Mouse (Mus musculus) hindbrain, embryonic 13.5 days (tissue): Measurements from ENCODE around the gene Gm20431. TPM values are rescaled to one million over a fixed set of nuclear protein-coding genes. Genes with fewer than 3 reads are reported as not detected.
"Not testable (repeated sequence)": the region's sequence is repeated elsewhere in the genome, so short reads cannot be mapped to it uniquely, and the experiment has no call there.

ENCODE experiments used
- ATAC-seq: fragments of 200-750 bp; cut with Nextera tagmentation; 2 replicates; pipeline ENCODE4 v1.8.0; 2017; ENCODE audit warnings: moderate TSS enrichment; ENCODE audit not compliant: low FRiP score
- H3K27ac ChIP-seq: fragments of 300-500 bp; sonication (generic); 2 replicates; pipeline ENCODE4 v1.5.1; 2015; ENCODE audit warnings: inconsistent platforms, mild to moderate bottlenecking, moderate library complexity
- H3K27me3 ChIP-seq: fragments of 300-500 bp; sonication (generic); 2 replicates; pipeline ENCODE4 v1.6.1; 2015; ENCODE audit warnings: mild to moderate bottlenecking, inconsistent platforms
- H3K36me3 ChIP-seq: fragments of 300-500 bp; sonication (generic); 2 replicates; pipeline ENCODE4 v1.6.1; 2015; ENCODE audit warnings: mild to moderate bottlenecking, inconsistent platforms
- H3K4me1 ChIP-seq: fragments of 300-500 bp; sonication (generic); replicated peaks from 2 replicates; pipeline ENCODE4 v1.6.1; 2015; ENCODE audit warnings: inconsistent platforms
- H3K4me2 ChIP-seq: fragments of 300-500 bp; sonication (generic); 2 replicates; pipeline ENCODE4 v1.6.1; 2015; ENCODE audit warnings: inconsistent platforms, mild to moderate bottlenecking, moderate library complexity
- H3K4me3 ChIP-seq: fragments of 300-500 bp; sonication (generic); 2 replicates; pipeline ENCODE4 v1.5.1; 2015; ENCODE audit warnings: mild to moderate bottlenecking, inconsistent platforms
- H3K9ac ChIP-seq: fragments of 300-500 bp; sonication (generic); 2 replicates; pipeline ENCODE4 v1.6.1; 2015; ENCODE audit warnings: mild to moderate bottlenecking, inconsistent platforms
- H3K9me3 ChIP-seq: fragments of 300-500 bp; sonication (generic); 2 replicates; pipeline ENCODE4 v1.6.1; 2016; ENCODE audit warnings: inconsistent platforms
- WGBS: fragments of 180-500 bp; shearing (Covaris S2); methylation state at CpG from one replicate; pipeline ENCODE4 v1.1.7; 2015; 5-methylcytosine and 5-hydroxymethylcytosine counted together
- polyA plus RNA-seq: library from polyadenylated mRNA; unstranded; fragments of >200 nt; fragmentation: Nextera tagmentation; extraction: Ambion mirVana; gene quantifications from 2 replicates; pipeline ENCODE4 v1.2.1, GENCODE M21; 2015

Gm20431 gene
- polyA plus RNA-seq, 1 experiment from 2014 or later = 11.0 TPM

DNA sequence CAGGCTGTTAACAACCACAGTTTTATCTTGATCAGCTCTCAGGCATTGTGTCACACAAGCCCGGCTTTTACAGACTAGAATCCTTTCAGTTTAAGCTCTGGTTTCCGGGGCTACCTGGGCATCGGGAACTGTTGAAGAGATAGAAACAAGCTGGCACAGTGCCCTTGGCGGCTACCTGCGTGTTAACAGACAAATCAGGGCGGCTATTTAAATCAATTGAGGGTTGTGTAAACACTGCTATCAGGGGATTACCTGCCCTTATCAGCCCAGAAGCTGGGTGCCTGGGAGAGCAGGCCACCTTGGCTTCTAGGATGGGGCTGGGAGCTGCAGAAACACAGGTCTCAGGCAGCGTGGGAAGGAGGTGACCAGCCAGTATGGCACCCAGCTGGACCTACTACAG, 8.6 kb downstream of the Gm20431 start:
- 91% methylated on average over 7 of the region's 7 CpGs for WGBS

GRCm38 (mm10) chr2:167651622-167652021, 9.7 kb downstream of the Gm20431 start:
- no peak overlapping the region for H3K4me3 ChIP-seq
- WGBS = 91% methylated on average over 9 of the region's 9 CpGs
- no peak for ATAC-seq
- H3K4me1 ChIP-seq = peaks cover 3% of the 10 kb centered on the region; the same call in 1 of the 2 replicates
- no peak overlapping the region for H3K27ac ChIP-seq
- no peaks in the 10 kb centered on the region for H3K27me3 ChIP-seq
- H3K9me3 ChIP-seq = no peaks in the 10 kb centered on the region
- H3K36me3 ChIP-seq = peaks cover 61% of the 10 kb centered on the region
- no peak overlapping the region for H3K4me2 ChIP-seq
- peak overlapping the region; percentile 36; the same call in 1 of the 2 replicates for H3K9ac ChIP-seq

More for the DNA sequence above, 8.6 kb downstream of the Gm20431 start:
- peaks cover 59% of the 10 kb centered on the region for H3K36me3 ChIP-seq
- H3K27me3 ChIP-seq = no peaks in the 10 kb centered on the region
- no peak overlapping the region for H3K27ac ChIP-seq
- peaks cover 7% of the 10 kb centered on the region; the same call in 1 of the 2 replicates for H3K4me1 ChIP-seq
- no peak overlapping the region for H3K4me3 ChIP-seq
- no peak for ATAC-seq
- H3K4me2 ChIP-seq = no peak overlapping the region
- no peak overlapping the region for H3K9ac ChIP-seq
- no peaks in the 10 kb centered on the region for H3K9me3 ChIP-seq

DNA sequence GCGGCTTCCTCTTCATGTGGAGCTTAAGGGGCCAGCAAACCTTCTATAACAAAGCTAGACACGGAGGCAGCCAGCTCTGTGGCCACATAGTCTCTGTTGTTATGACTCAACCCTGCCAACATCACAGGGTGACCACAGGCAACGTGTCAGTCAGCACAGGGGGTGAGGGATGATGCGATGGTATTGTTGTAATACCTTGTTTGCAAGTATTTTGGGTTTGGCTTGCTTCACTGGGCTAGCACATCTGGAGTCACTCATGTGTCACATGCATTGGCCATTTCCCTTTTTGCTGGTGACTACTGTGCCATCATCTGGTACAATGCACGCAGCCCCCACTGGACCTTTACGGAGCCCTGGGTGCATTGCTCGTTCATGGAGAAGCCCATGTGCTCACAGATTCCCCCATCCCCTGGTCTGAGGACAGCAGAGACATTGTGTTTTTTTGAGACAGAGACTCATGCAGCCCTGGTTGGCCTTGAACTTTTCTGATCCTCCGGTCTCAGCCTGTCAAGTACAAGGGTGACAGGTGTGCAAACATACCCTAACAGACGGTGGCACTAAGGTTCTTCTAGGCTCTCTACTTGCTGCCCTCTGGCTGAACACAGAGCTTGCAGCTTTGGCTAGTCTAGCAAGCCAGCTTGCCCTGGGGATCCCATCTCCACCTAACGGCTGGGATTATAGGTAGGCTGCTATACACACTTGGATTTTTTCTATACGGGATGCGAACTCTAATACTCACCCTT, 11.8 kb downstream of the Gm20431 start:
- H3K36me3 ChIP-seq = peaks cover 70% of the 10 kb centered on the region
- H3K4me1 ChIP-seq = no peaks in the 10 kb centered on the region
- H3K27me3 ChIP-seq = no peaks in the 10 kb centered on the region
- no peak overlapping the region for H3K4me2 ChIP-seq
- no peaks in the 10 kb centered on the region for H3K9me3 ChIP-seq
- 91% methylated on average over 12 of the region's 12 CpGs for WGBS
- no peak overlapping the region for H3K4me3 ChIP-seq
- no peak overlapping the region for H3K9ac ChIP-seq
- ATAC-seq = no peak
- no peak overlapping the region for H3K27ac ChIP-seq

GRCm38 (mm10) chr2:167646411-167646810, 14.9 kb downstream of the Gm20431 start:
- H3K4me3 ChIP-seq = no peak overlapping the region
- H3K27ac ChIP-seq = no peak overlapping the region
- no peak for ATAC-seq
- H3K4me1 ChIP-seq = no peaks in the 10 kb centered on the region
- no peak overlapping the region for H3K9ac ChIP-seq
- H3K9me3 ChIP-seq = no peaks in the 10 kb centered on the region
- peaks cover 60% of the 10 kb centered on the region for H3K36me3 ChIP-seq
- H3K4me2 ChIP-seq = no peak overlapping the region
- WGBS = 65% methylated on average over 4 of the region's 4 CpGs
- H3K27me3 ChIP-seq = no peaks in the 10 kb centered on the region

- H3K9ac ChIP-seq, H3K4me1 ChIP-seq, ATAC-seq, H3K4me3 ChIP-seq, H3K9me3 ChIP-seq, H3K4me2 ChIP-seq, H3K27ac ChIP-seq, H3K27me3 ChIP-seq: not testable (repeated sequence)
- WGBS = 86% methylated on average over 13 of the region's 13 CpGs
- H3K36me3 ChIP-seq = peaks cover 42% of the 10 kb centered on the region
Measured at GRCm38 (mm10) chr2:167643356-167644052, 17.8 kb downstream of the Gm20431 start.

DNA sequence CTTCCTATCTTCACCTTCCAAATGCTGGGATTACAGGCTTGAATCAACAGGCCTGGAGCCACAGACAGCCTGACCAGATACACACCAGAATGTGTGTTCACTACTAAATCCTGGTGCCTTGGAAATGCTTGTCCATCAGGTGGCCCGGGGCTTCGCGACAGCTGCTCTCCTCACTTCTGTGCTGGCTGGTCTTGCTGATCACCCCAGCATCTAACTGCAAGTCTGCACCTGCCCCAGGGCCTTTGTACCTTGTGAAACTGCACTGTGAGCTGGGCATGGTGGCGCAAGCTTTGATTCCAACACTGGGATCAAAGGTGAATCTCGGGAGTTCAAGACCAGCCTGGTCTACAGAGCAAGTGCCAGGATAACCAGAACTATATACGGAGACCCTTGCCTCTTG, 19.1 kb downstream of the Gm20431 start:
- H3K27ac ChIP-seq = no peak overlapping the region
- no peaks in the 10 kb centered on the region for H3K4me1 ChIP-seq
- no peak for ATAC-seq
- no peak overlapping the region for H3K4me3 ChIP-seq
- 91% methylated on average over 6 of the region's 6 CpGs for WGBS
- H3K4me2 ChIP-seq = no peak overlapping the region
- peaks cover 32% of the 10 kb centered on the region for H3K36me3 ChIP-seq
- H3K9me3 ChIP-seq = no peaks in the 10 kb centered on the region
- no peaks in the 10 kb centered on the region for H3K27me3 ChIP-seq
- H3K9ac ChIP-seq = no peak overlapping the region

GRCm38 (mm10) chr2:167641337-167641736, 20.0 kb downstream of the Gm20431 start:
- H3K27me3 ChIP-seq = no peaks in the 10 kb centered on the region
- no peak overlapping the region for H3K4me2 ChIP-seq
- H3K9me3 ChIP-seq = no peaks in the 10 kb centered on the region
- no peak overlapping the region for H3K4me3 ChIP-seq
- no peak overlapping the region for H3K27ac ChIP-seq
- 47% methylated on average over 8 of the region's 8 CpGs for WGBS
- ATAC-seq = no peak
- no peak overlapping the region for H3K9ac ChIP-seq
- peaks cover 32% of the 10 kb centered on the region for H3K36me3 ChIP-seq
- H3K4me1 ChIP-seq = no peaks in the 10 kb centered on the region

DNA sequence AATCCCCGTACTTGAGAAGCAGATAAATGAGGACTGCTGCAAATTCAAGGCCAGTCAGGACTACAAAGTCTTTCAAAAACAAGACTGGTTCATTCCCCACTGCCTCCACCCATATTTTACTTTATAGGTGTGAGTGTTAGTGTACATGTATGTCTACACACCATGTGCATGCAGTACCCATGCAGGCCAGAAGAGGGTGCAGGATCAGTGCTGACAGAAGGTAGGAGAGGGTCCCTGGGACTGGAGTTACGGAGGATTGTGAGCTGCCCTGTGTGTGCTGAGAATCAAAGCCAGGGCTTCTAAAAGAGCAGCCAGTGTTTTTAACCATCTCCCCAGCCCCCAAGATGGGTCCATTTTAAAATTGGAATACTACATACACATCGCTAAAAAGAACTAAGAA, 21.0 kb downstream of the Gm20431 start:
- Histone ChIP-seq H3K9me3 (no peaks in the 10 kb centered on the region), H3K9ac (no peak overlapping the region), H3K4me1 (no peaks in the 10 kb centered on the region), H3K27me3 (no peaks in the 10 kb centered on the region), H3K4me2 (no peak overlapping the region), H3K36me3 (peaks cover 25% of the 10 kb centered on the region), H3K4me3 (no peak overlapping the region), H3K27ac (no peak overlapping the region)
- WGBS = 83% methylated on average over 3 of the region's 3 CpGs
- ATAC-seq = no peak

- Histone ChIP-seq H3K36me3 (no peaks in the 10 kb centered on the region), H3K27me3 (no peaks in the 10 kb centered on the region), H3K9ac (no peak overlapping the region), H3K4me2 (peak overlapping the region; percentile 51), H3K27ac (peak overlapping the region; percentile 66; the same call in 1 of the 2 replicates), H3K4me3 (peak overlapping the region; percentile 29), H3K4me1 (peaks cover 34% of the 10 kb centered on the region), H3K9me3 (no peaks in the 10 kb centered on the region)
- ATAC-seq = no peak
- 75% methylated on average over 7 of the region's 7 CpGs for WGBS
Measured at GRCm38 (mm10) chr2:167634865-167635512, 26.3 kb downstream of the Gm20431 start.

DNA sequence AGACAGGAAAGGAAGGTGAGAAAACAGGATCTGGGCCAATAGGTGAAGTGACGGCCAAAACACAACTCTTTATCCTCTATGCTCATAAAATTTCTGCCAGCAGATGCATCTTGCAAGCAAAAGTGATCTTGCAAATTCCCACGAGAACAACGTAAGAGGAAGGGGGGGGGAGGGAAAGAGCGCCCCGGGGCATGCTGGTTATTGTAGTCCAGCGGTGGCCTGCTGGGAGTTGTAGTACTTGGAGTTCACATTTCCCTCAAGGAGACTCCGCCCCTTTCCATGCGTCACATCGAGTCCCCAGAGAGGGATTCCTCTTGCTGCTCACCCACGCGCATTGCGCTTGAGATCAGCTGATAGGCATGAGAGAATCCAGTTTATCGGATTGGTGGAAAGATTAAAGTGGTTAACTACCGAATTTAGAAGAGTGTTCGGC, 26.9 kb downstream of the Gm20431 start:
- Histone ChIP-seq H3K4me2 (peak overlapping the region; percentile 51), H3K27ac (peak overlapping the region; percentile 85), H3K4me3 (peak overlapping the region; percentile 29), H3K9ac (peak overlapping the region; percentile 58; the same call in 1 of the 2 replicates), H3K4me1 (peaks cover 41% of the 10 kb centered on the region), H3K36me3 (no peaks in the 10 kb centered on the region), H3K9me3 (no peaks in the 10 kb centered on the region), H3K27me3 (no peaks in the 10 kb centered on the region)
- peak; percentile 56 for ATAC-seq
- under 1% methylated on average over 15 of the region's 15 CpGs for WGBS

- Histone ChIP-seq H3K27me3 (no peaks in the 10 kb centered on the region), H3K9me3 (no peaks in the 10 kb centered on the region), H3K27ac (no peak overlapping the region), H3K9ac (no peak overlapping the region), H3K36me3 (peaks cover 3% of the 10 kb centered on the region; the same call in 1 of the 2 replicates), H3K4me1 (peaks cover 49% of the 10 kb centered on the region), H3K4me2 (no peak overlapping the region), H3K4me3 (no peak overlapping the region)
- no peak for ATAC-seq
- 92% methylated on average over 6 of the region's 6 CpGs for WGBS
Measured at GRCm38 (mm10) chr2:167633537-167633872, 27.8 kb downstream of the Gm20431 start.

GRCm38 (mm10) chr2:167632731-167633536, 28.4 kb downstream of the Gm20431 start:
- peak overlapping the region; percentile 93 for H3K4me2 ChIP-seq
- no peaks in the 10 kb centered on the region for H3K9me3 ChIP-seq
- H3K27ac ChIP-seq = peak overlapping the region; percentile 92
- H3K4me1 ChIP-seq = peaks cover 54% of the 10 kb centered on the region
- H3K27me3 ChIP-seq = no peaks in the 10 kb centered on the region
- peaks cover 8% of the 10 kb centered on the region for H3K36me3 ChIP-seq
- WGBS = 83% methylated on average over 12 of the region's 12 CpGs
- peak overlapping the region; percentile 87 for H3K4me3 ChIP-seq
- H3K9ac ChIP-seq = peak overlapping the region; percentile 72
- ATAC-seq = no peak
